Mouse (Mus musculus): Measurements from ENCODE around the gene Prcd. TPM values are rescaled to one million over a fixed set of nuclear protein-coding genes. Genes with fewer than 3 reads are reported as not detected.
A peak's percentile ranks its signal among the peaks of the same experiment; 100 is the strongest.
"Not testable (repeated sequence)": the region's sequence is repeated elsewhere in the genome, so short reads cannot be mapped to it uniquely, and the experiment has no call there.

Gene Prcd
- total RNA-seq, 2 experiments from 2014 or later, result 12.5 to 13.2 TPM

- no peak for DNase-seq (ENCODE audit: low spot score in 2 of 2)
These were observed 5.0 kb upstream of the Prcd start for GRCm38 (mm10) chr11:116648213-116648921.

DNA sequence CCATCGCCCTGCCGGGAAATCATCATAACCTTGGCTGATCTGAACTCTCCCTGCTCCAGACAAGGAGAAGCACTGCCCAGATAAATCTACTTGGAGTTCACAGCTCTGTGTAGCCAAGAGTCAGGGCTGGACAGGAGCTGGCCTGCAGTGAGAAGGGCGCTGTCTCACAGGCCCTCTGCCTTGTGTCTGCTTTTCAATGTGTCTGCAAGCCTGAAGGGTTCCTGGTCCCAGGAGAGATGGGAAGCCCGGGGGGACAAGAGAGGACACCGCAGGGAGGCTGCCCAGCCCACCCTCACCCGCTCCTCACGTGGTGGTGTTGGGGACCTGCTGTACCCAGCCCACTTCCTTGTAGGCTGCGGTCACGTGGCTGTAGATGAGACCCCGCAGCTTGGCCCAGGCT is 4.4 kb upstream of the Prcd start:
- DNase-seq (ENCODE audit: low spot score in 2 of 2), result no peak

- DNase-seq (ENCODE audit: low spot score in 2 of 2), result no peak
These were observed 3.5 kb upstream of the Prcd start for GRCm38 (mm10) chr11:116649711-116650337.

- DNase-seq (ENCODE audit: low spot score in 2 of 2), result no peak
These were observed 2.5 kb upstream of the Prcd start for GRCm38 (mm10) chr11:116650811-116651210.

DNA sequence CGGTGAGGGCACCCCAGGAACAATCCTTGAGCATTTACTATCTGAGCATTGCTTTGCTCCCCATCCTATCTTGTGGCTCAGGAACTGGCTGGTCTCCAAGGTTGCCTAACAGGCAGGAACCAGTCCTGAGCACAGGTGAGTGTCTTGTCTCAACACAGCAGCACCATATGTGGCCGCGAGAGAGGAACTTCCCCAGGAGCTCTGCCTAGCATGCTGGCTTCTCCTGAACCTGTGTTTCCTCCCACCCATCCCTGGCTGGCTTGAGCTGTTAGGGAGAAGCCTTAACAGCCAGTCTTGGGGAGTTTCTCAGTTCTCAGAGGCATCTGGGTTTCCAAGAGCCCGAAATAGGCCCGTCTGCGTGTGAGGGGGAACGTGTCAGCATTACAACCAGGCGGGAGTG is 2.0 kb upstream of the Prcd start:
- DNase-seq (ENCODE audit: low spot score in 2 of 2), result no peak

GRCm38 (mm10) chr11:116652330-116653098 is 820 bp upstream of the Prcd start:
- no peak for DNase-seq (ENCODE audit: low spot score in 2 of 2)

DNA sequence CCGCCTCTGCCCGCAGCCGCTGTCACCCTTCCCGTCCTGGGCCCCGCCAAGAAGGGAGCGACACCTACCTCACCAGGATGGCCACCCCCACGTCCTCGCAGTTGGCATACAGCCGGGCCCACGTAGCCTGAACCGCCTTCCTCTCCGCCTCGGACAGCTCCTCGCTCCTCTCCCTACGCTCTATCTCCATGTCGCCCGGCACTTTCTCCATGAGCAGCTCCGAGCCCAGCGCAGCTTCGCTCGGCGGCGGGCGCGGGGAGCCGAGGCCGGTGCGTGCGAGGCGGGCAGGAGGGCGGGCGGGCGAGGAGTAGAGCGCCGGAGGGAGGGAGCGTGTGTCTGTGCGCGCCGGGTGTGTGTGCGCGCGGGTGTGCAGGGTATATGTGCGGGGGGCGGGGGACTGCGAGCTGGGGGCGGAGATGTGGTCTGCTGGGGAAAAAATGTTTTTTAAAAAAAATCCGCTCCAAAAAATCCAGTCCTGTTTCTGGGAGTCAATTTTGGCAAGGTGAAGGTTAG is 431 bp downstream of the Prcd start:
- peak in 1 of 2 experiments; percentile 46 for DNase-seq (ENCODE audit: low spot score in 2 of 2)

DNA sequence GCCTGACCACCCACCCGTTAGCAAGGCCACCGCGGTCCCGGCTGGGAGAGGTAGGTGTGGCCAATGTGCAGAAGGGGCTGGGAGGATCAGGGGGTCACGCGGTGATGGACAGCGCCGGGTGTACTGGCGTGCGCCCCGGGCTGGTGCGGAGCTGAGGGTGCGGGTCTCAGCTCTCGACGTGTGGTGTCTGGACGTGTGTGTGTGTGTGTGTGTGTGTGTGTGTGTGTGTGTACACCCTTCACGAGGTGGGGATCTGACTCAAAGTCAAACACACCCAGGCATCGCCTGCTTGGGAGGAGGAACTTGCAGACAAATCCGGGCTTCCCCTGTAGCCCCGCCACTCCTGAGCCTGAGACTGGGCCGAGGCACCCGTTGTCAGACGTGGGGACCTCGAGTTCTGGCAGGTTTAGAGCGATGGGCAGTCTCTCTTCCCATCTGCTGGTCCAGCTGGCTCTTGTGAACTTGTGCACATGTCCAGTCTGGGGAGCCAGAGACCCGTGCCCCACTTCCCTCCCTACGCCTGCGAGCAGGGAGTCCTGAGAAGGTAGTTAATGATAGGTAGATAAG is 1.0 kb downstream of the Prcd start, which contains the start of gene Cygb:
Gene Cygb (minus strand): TSS at position 59 of the 567 bp plus-strand sequence.
- DNase-seq (ENCODE audit: low spot score in 2 of 2), result no peak

GRCm38 (mm10) chr11:116656348-116657191 is 3.2 kb downstream of the Prcd start:
- no peak for DNase-seq (ENCODE audit: low spot score in 2 of 2)

- DNase-seq (ENCODE audit: low spot score in 2 of 2), result peak; percentile 72 to 79
These were observed 4.2 kb downstream of the Prcd start for GRCm38 (mm10) chr11:116657311-116658223.

DNA sequence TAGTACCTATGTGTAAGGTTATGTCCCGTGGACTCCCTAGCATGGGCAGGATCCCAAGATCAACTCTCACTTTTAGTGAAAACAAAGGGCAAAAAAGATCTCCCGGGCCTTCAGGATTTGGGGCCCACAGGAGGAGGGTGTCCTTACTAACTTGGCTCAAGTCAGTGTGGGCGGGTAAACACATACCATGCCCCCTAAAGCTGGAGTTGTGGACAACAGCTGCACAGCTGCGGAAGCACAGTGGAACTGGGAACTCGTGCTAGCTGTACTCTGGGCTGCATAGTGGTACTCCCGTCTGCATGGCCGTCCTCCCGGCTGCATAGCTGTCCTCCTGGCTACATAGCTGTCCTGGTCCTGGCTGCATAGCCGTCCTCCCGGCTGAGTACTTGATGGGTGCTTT is 4.9 kb downstream of the Prcd start:
- DNase-seq (ENCODE audit: low spot score in 2 of 2), result peak in 1 of 2 experiments; percentile 32

DNA sequence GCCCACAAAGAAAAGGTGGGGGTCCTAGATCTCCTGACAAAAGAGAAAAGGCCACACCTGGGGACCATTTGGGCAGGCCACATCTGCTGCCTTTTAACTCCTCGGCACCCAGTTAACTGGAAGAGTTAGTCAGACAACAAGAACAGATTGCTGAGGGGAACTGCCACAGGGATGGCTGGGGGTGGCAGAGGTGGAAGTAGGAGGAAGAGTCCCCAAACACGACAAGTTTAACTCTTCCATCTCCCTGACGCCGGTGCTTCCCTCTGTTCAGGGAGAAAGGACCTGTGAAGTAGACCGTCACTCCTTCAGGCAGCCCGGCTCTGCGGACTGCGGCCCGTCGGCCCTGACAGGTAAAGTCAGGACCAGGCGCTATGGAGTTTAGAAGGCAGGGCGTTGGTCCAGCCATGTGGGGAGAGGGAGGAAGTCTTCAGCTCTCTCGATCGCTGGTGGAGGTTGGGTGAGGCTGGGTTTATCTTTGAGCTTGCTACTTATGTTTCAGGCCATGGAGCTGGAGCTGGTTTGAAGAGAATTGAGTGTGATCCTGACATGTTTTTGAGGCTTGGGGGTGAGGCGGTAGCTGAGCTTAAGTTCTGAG is 5.8 kb downstream of the Prcd start:
- peak in 1 of 2 experiments; percentile 22 for DNase-seq (ENCODE audit: low spot score in 2 of 2)

- no peak for DNase-seq (ENCODE audit: low spot score in 2 of 2)
These were observed 6.8 kb downstream of the Prcd start for GRCm38 (mm10) chr11:116660181-116660580.

- DNase-seq (ENCODE audit: low spot score in 2 of 2), result no peak
These were observed 8.1 kb downstream of the Prcd start for GRCm38 (mm10) chr11:116661291-116661947.

DNA sequence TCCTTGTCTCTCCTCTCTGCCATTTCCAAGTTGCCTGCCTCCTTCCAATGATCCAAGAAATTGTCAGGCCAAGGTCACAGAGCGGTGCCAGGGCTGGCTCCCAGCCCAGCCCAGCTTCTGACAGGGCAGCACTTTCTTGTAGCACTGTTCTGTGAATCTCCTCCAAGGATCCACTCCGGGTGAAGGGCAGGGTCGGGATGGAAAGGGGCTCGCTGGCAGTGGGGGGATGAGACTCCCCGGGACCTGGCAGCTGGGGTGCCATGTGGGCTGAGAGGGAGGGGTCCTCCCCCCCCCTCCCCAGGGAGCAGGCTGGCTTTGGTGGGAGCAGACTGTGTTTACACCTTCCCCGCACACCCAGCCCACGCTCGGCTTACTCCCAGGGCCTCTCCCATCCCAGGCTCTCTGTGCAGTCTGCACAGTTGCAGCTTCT is 8.6 kb downstream of the Prcd start:
- DNase-seq (ENCODE audit: low spot score in 2 of 2), result peak in 1 of 2 experiments; percentile 53

GRCm38 (mm10) chr11:116665289-116665688 is 12.0 kb downstream of the Prcd start:
- DNase-seq (ENCODE audit: low spot score in 2 of 2), result no peak

DNA sequence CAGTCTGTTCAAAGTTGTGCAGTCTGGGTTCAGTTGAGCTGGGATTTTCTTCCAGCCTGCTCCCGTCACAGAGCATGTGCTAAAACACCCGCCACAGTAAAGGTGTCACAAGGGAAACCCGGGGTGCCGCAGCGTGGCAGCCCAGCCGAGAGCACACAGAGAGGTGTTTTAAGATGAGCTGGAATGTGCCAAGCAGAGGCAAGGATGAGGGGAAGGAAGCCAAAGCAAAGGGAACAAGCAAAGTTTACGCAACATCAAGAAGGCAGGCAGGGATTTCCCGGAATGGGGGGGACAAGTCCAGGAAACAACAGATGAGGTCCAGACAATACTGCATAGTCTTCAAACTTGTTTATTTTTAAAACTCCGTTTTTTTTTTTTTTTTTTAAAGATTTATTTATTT is 13.2 kb downstream of the Prcd start:
- DNase-seq (ENCODE audit: low spot score in 2 of 2), result no peak

GRCm38 (mm10) chr11:116667012-116667411 is 13.7 kb downstream of the Prcd start:
- not testable (repeated sequence) for DNase-seq (ENCODE audit: low spot score in 2 of 2)

Measured in adrenal gland, adult 18-20 months (tissue).